Mouse (Mus musculus) cerebellum, adult (tissue): ENCODE data around the gene Pdlim5.
A peak's percentile ranks its signal among the peaks of the same experiment; 100 is the strongest.

Experiments used
- ATAC-seq: cut with Nextera tagmentation; 2 replicates; pipeline ENCODE4 v1.9.2; 2017; ENCODE audit warnings: mild to moderate bottlenecking, moderate library complexity, mixed read lengths; ENCODE audit not compliant: insufficient number of reproducible peaks, low FRiP score, low TSS enrichment

Gene Pdlim5

GRCm38 (mm10) chr3:142410930-142411329 lies 15.4 kb upstream of the Pdlim5 start:
- ATAC-seq = no peak

GRCm38 (mm10) chr3:142394796-142395508 lies 544 bp downstream of the Pdlim5 start:
- 0 out of 2 replicates have a peak, but pooled peaks have one; percentile 12 for ATAC-seq

GRCm38 (mm10) chr3:142394000-142394411 lies 1.5 kb downstream of the Pdlim5 start:
- ATAC-seq = no peak

- ATAC-seq = no peak
Observed at GRCm38 (mm10) chr3:142391531-142391930, 4.0 kb downstream of the Pdlim5 start.

GRCm38 (mm10) chr3:142390288-142390687 lies 5.2 kb downstream of the Pdlim5 start:
- ATAC-seq = no peak

GRCm38 (mm10) chr3:142388189-142388588 lies 7.3 kb downstream of the Pdlim5 start:
- no peak for ATAC-seq

GRCm38 (mm10) chr3:142386505-142386904 lies 9.0 kb downstream of the Pdlim5 start:
- ATAC-seq = no peak

GRCm38 (mm10) chr3:142385690-142386089 lies 9.8 kb downstream of the Pdlim5 start:
- no peak for ATAC-seq

GRCm38 (mm10) chr3:142376638-142377037 lies 18.9 kb downstream of the Pdlim5 start:
- no peak for ATAC-seq

GRCm38 (mm10) chr3:142375106-142375505 lies 20.4 kb downstream of the Pdlim5 start:
- no peak for ATAC-seq

- no peak for ATAC-seq
Observed at GRCm38 (mm10) chr3:142372465-142373147, 22.9 kb downstream of the Pdlim5 start.

- ATAC-seq = no peak
Observed at GRCm38 (mm10) chr3:142368411-142368810, 27.1 kb downstream of the Pdlim5 start.

- no peak for ATAC-seq
Observed at GRCm38 (mm10) chr3:142362092-142362491, 33.4 kb downstream of the Pdlim5 start.

GRCm38 (mm10) chr3:142358951-142359350 lies 36.5 kb downstream of the Pdlim5 start:
- no peak for ATAC-seq

- no peak for ATAC-seq
Observed at GRCm38 (mm10) chr3:142356661-142357060, 38.8 kb downstream of the Pdlim5 start.

- ATAC-seq = no peak
Observed at GRCm38 (mm10) chr3:142353218-142353617, 42.3 kb downstream of the Pdlim5 start.

- no peak for ATAC-seq
Observed at GRCm38 (mm10) chr3:142350513-142350912, 45.0 kb downstream of the Pdlim5 start.

GRCm38 (mm10) chr3:142348816-142349631 lies 46.5 kb downstream of the Pdlim5 start:
- no peak for ATAC-seq

GRCm38 (mm10) chr3:142346261-142346660 lies 49.2 kb downstream of the Pdlim5 start:
- ATAC-seq = no peak

GRCm38 (mm10) chr3:142345235-142346125 lies 50.0 kb downstream of the Pdlim5 start:
- ATAC-seq = no peak
